In the genomic region with DNA sequence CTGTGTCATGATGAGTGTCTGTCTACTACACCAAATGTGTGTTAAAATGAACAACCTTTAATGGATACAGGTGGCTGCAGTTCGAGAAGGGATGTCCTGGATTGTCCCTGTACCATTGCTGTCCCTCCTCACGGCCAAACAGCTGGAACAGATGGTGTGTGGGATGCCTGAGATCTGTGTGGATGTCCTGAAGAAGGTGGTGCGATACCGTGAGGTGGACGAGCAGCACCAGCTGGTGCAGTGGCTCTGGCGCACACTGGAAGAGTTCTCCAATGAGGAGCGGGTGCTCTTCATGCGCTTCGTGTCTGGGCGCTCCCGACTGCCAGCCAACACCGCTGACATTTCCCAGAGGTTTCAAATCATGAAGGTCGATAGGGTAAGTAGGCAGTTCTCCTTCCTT, we compare ENCODE assay signal across 10 mouse cellular contexts. TPM values are rescaled to one million over a fixed set of nuclear protein-coding genes. Genes with fewer than 3 reads are reported as not detected.
DNase-seq lines count a peak whose midpoint lies in the region; ATAC-seq lines count a peak whose summit lies in the region.
"Had no signal": no experiment of that assay in that cellular context is flagged by ENCODE, and none has a peak within 500 bp of the region (broad histone marks: within the 10 kb centered on the region; RNA-seq: fewer than 3 reads in every experiment).

No protein-coding gene starts in this region.

- H3K4me3 ChIP-seq in midbrain, embryonic 10.5 days: no peak overlapping the region
- H3K4me3 ChIP-seq in midbrain, embryonic 16.5 days (ENCODE audit: low read depth, low read length): no peak overlapping the region
- H3K4me3 ChIP-seq in forebrain, embryonic 12.5 days (replicated peaks): no peak overlapping the region

- H3K36me3 ChIP-seq in midbrain, embryonic 10.5 days: peaks cover 92% of the 10 kb centered on the region
- peaks cover 42% of the 10 kb centered on the region for H3K36me3 ChIP-seq in midbrain, embryonic 16.5 days (ENCODE audit: control insufficient read depth, insufficient read depth, low read length)
- H3K36me3 ChIP-seq in forebrain, embryonic 12.5 days (replicated peaks): peaks cover 72% of the 10 kb centered on the region

- ATAC-seq in midbrain, embryonic 16.5 days: no peak
- no peak for ATAC-seq in forebrain, embryonic 12.5 days (ENCODE audit: low FRiP score)

- peak overlapping the region; percentile 72 for H3K27ac ChIP-seq in midbrain, embryonic 10.5 days (replicated peaks)
- no peak overlapping the region for H3K27ac ChIP-seq in midbrain, embryonic 16.5 days (ENCODE audit: low read length)
- H3K27ac ChIP-seq in forebrain, embryonic 12.5 days: peak overlapping the region; percentile 90; the same call in 1 of the 2 replicates

- H3K4me2 ChIP-seq in midbrain, embryonic 16.5 days (ENCODE audit: low read length): no peak overlapping the region
- H3K4me2 ChIP-seq in forebrain, embryonic 12.5 days: no peak overlapping the region

- no peaks in the 10 kb centered on the region for H3K9me3 ChIP-seq in midbrain, embryonic 10.5 days (replicated peaks)
- H3K9me3 ChIP-seq in midbrain, embryonic 16.5 days (replicated peaks; ENCODE audit: control insufficient read depth, low read length, poor library complexity, severe bottlenecking): no peaks in the 10 kb centered on the region
- no peaks in the 10 kb centered on the region for H3K9me3 ChIP-seq in forebrain, embryonic 12.5 days

- no peaks in the 10 kb centered on the region for H3K27me3 ChIP-seq in midbrain, embryonic 10.5 days (ENCODE audit: low read depth, poor library complexity, severe bottlenecking)
- no peaks in the 10 kb centered on the region for H3K27me3 ChIP-seq in midbrain, embryonic 16.5 days (ENCODE audit: control insufficient read depth, insufficient read depth, low read depth, low read length)
- H3K27me3 ChIP-seq in forebrain, embryonic 12.5 days: no peaks in the 10 kb centered on the region

- 91% methylated on average over 13 of the region's 13 CpGs for WGBS in midbrain, embryonic 10.5 days
- 89% methylated on average over 13 of the region's 13 CpGs for WGBS in midbrain, embryonic 16.5 days
- WGBS in forebrain, embryonic 12.5 days: 83% methylated on average over 13 of the region's 13 CpGs

- no peak for DNase-seq in midbrain, embryonic 10.5 days (ENCODE audit: low spot score)
- peak; percentile 7 for DNase-seq in liver
- peak; percentile 76 for DNase-seq in right cerebral cortex, postnatal 25 days
- no peak for DNase-seq in retina, embryonic 14.5 days (ENCODE audit: low spot score)
- DNase-seq in cerebellum, postnatal 14 days: no peak
- DNase-seq: gastrocnemius, postnatal 14 days; heart, postnatal 10 days; kidney, adult 8-10 months had no signal

- no peak overlapping the region for H3K9ac ChIP-seq in midbrain, embryonic 16.5 days (ENCODE audit: low read depth, low read length)
- no peak overlapping the region for H3K9ac ChIP-seq in forebrain, embryonic 12.5 days

- peaks cover 60% of the 10 kb centered on the region for H3K4me1 ChIP-seq in midbrain, embryonic 10.5 days
- H3K4me1 ChIP-seq in midbrain, embryonic 16.5 days (ENCODE audit: control insufficient read depth, insufficient read depth, low read length): no peaks in the 10 kb centered on the region
- H3K4me1 ChIP-seq in forebrain, embryonic 12.5 days: peaks cover 37% of the 10 kb centered on the region

RNA-seq across cellular contexts. Expression of gene Fbxl22, which starts 9.9 kb away (rescaled TPM):
- 1.5 TPM in 2 replicates for polyA plus RNA-seq in midbrain, embryonic 10.5 days (2016; fragmentation: Nextera tagmentation; extraction: Ambion mirVana)
- 0.72 and 1.2 TPM in 2 replicates for polyA plus RNA-seq in midbrain, embryonic 16.5 days (2015; fragmentation: Nextera tagmentation; extraction: Ambion mirVana)
- polyA plus RNA-seq in forebrain, embryonic 12.5 days (2016; fragmentation: Nextera tagmentation; extraction: Ambion mirVana): 2.4 TPM in 2 replicates

Comparison
In these comparisons a context has a peak if more than half of its experiments do, and no peak if none do; other contexts are left out.
1. DNase-seq: peak in liver (single experiment) and right cerebral cortex, postnatal 25 days (single experiment); none in midbrain, embryonic 10.5 days (single experiment), retina, embryonic 14.5 days (single experiment) and cerebellum, postnatal 14 days (0 of 2).